Mouse (Mus musculus) liver, embryonic 14.5 days (tissue): ENCODE measurements around the gene Lrp5. TPM values are rescaled to one million over a fixed set of nuclear protein-coding genes. Genes with fewer than 3 reads are reported as not detected.

Source experiments
- ATAC-seq: fragments of 200-750 bp; cut with Nextera tagmentation; 2 replicates; pipeline ENCODE4 v1.8.0; 2017; ENCODE audit warnings: moderate number of reproducible peaks, mild to moderate bottlenecking, moderate library complexity; ENCODE audit not compliant: insufficient read depth
- DNase-seq, 3 experiments: peaks; one replicate each; pipeline ENCODE4 v3.0.0-alpha.2; 2012 to 2013; ENCODE audit warnings: low read depth in 3 of 3, low spot score in 3 of 3
- H3K27ac ChIP-seq: fragments of 300-500 bp; sonication (generic); 2 replicates; pipeline ENCODE4 v1.5.1; 2014; ENCODE audit warnings: moderate library complexity, mild to moderate bottlenecking, control low read depth, inconsistent platforms
- H3K27me3 ChIP-seq: fragments of 300-500 bp; sonication (generic); 2 replicates; pipeline ENCODE4 v1.6.1; 2014; ENCODE audit warnings: mild to moderate bottlenecking, low read length, moderate library complexity; ENCODE audit not compliant: control insufficient read depth, insufficient read depth
- H3K36me3 ChIP-seq: fragments of 300-500 bp; sonication (generic); replicated peaks from 2 replicates; pipeline ENCODE4 v1.6.1; 2014; ENCODE audit warnings: low read depth; ENCODE audit not compliant: control insufficient read depth, insufficient read depth
- H3K4me1 ChIP-seq, 2 experiments: fragments of 200-500 bp in 1 of 2; fragments of 300-500 bp in 1 of 2; sonication (generic) in 1 of 2; replicated peaks; 2 replicates each; pipeline ENCODE4 v1.6.1; 2012 to 2014; ENCODE audit warnings: antibody characterized with exemption in 1 of 2, inconsistent platforms in 1 of 2, low read length in 1 of 2; ENCODE audit not compliant: control insufficient read depth in 2 of 2, insufficient read depth in 2 of 2
- H3K4me2 ChIP-seq: fragments of 300-500 bp; sonication (generic); 2 replicates; pipeline ENCODE4 v1.6.1; 2014; ENCODE audit warnings: low read depth, mild to moderate bottlenecking, control low read depth, moderate library complexity
- H3K4me3 ChIP-seq, 2 experiments: fragments of 200-500 bp in 1 of 2; fragments of 300-500 bp in 1 of 2; sonication (generic) in 1 of 2; 2 replicates each; pipeline ENCODE4 v1.5.1; 2012 to 2014; ENCODE audit warnings: low read depth in 2 of 2, low read length in 2 of 2, mild to moderate bottlenecking in 2 of 2, control low read depth in 1 of 2, inconsistent platforms in 1 of 2, moderate library complexity in 1 of 2; ENCODE audit not compliant: insufficient read depth in 1 of 2
- H3K9ac ChIP-seq: fragments of 300-500 bp; sonication (generic); replicated peaks from 2 replicates; pipeline ENCODE4 v1.6.1; 2014; ENCODE audit warnings: mild to moderate bottlenecking, control low read depth, moderate library complexity
- H3K9me3 ChIP-seq: fragments of 300-500 bp; sonication (generic); 2 replicates; pipeline ENCODE4 v1.6.1; 2016; ENCODE audit warnings: low read length, mixed read lengths; ENCODE audit not compliant: control insufficient read depth
- CTCF ChIP-seq: IDR thresholded peaks from 2 replicates; pipeline ENCODE4 v1.5.1; 2016; ENCODE audit warnings: antibody characterized with exemption, low read depth, control low read depth
- EP300 ChIP-seq: IDR thresholded peaks from 2 replicates; pipeline ENCODE4 v1.6.1; 2016; ENCODE audit warnings: antibody characterized with exemption, low read depth
- WGBS: fragments of 180-500 bp; shearing (Covaris S2); extraction: QIAGEN DNeasy Blood & Tissue Kit; methylation state at CpG from one replicate; pipeline ENCODE4 v1.1.7; 2014; ENCODE audit not compliant: insufficient replicate concordance; 5-methylcytosine and 5-hydroxymethylcytosine counted together
- polyA plus RNA-seq, 2 experiments: library from polyadenylated mRNA; depleted of rRNA in 1 of 2; stranded (reverse) in 1 of 2; unstranded in 1 of 2; fragments of >200 nt; fragmentation: Nextera tagmentation in 1 of 2; extraction: Ambion mirVana in 1 of 2; gene quantifications; 2 replicates each; pipeline versions ENCODE4 v1.2.1 to v1.2.3; 2012 to 2014

Lrp5 gene
- polyA plus RNA-seq, 2 experiments: 2.3 to 6.8 TPM

- ATAC-seq: no peak
- no peaks in the 10 kb centered on the region for H3K27me3 ChIP-seq
- H3K9me3 ChIP-seq: no peaks in the 10 kb centered on the region
- peaks cover 11 to 13% of the 10 kb centered on the region in 2 experiments for H3K4me1 ChIP-seq
- H3K36me3 ChIP-seq: peaks cover 3% of the 10 kb centered on the region; the same call in 1 of the 2 replicates
- no peak overlapping the region for H3K4me3 ChIP-seq
- TF ChIP-seq EP300: no peak
- no peak for TF ChIP-seq CTCF
- no peak overlapping the region for H3K4me2 ChIP-seq
- WGBS: 64% methylated on average over 2 of the region's 2 CpGs
- H3K9ac ChIP-seq: no peak overlapping the region
- H3K27ac ChIP-seq: no peak overlapping the region
- no peak for DNase-seq
Observed at GRCm38 (mm10) chr19:3710436-3710835, 24.1 kb upstream of the Lrp5 start.

GRCm38 (mm10) chr19:3709013-3709787 lies 22.8 kb upstream of the Lrp5 start:
- ATAC-seq: no peak
- Histone ChIP-seq H3K4me3 (peak overlapping the region; percentile 68 to 83), H3K4me1 (peaks cover 11 to 13% of the 10 kb centered on the region in 2 experiments), H3K27me3 (no peaks in the 10 kb centered on the region), H3K4me2 (peak overlapping the region; percentile 83), H3K9me3 (no peaks in the 10 kb centered on the region), H3K9ac (peak overlapping the region; percentile 83), H3K27ac (no peak overlapping the region), H3K36me3 (no peaks in the 10 kb centered on the region)
- 28% methylated on average over 10 of the region's 10 CpGs for WGBS
- TF ChIP-seq CTCF (no peak), EP300 (no peak)
- no peak for DNase-seq

- peak within 1 kb of the TSS; percentile 67 for H3K27ac ChIP-seq
- no peaks in the 10 kb centered on the region for H3K27me3 ChIP-seq
- no peaks in the 10 kb centered on the region for H3K9me3 ChIP-seq
- H3K36me3 ChIP-seq: no peaks in the 10 kb centered on the region
- TF ChIP-seq EP300: no peak
- TF ChIP-seq CTCF: peak; percentile 9; the same call in 1 of the 2 replicates
- WGBS: 1% methylated on average over 61 of the region's 61 CpGs
- H3K4me1 ChIP-seq: peaks cover 11 to 13% of the 10 kb centered on the region in 2 experiments
- DNase-seq: peak; percentile 92 to 93 (median 93)
- H3K9ac ChIP-seq: peak within 1 kb of the TSS; percentile 83
- peak within 1 kb of the TSS; percentile 83 for H3K4me2 ChIP-seq
- peak; percentile 96 for ATAC-seq
- H3K4me3 ChIP-seq: peak within 1 kb of the TSS; percentile 68 to 83
Observed at GRCm38 (mm10) chr19:3708078-3709012, 22.0 kb upstream of the Lrp5 start, which contains the start of gene 1810055G02Rik. TSS of gene 1810055G02Rik (plus strand) at chr19:3708293.

GRCm38 (mm10) chr19:3707553-3707952 lies 21.2 kb upstream of the Lrp5 start:
- H3K4me3 ChIP-seq: peak overlapping the region; percentile 60 to 83
- peak overlapping the region; percentile 7; the same call in 1 of the 2 replicates for H3K27ac ChIP-seq
- H3K27me3 ChIP-seq: no peaks in the 10 kb centered on the region
- H3K9ac ChIP-seq: peak overlapping the region; percentile 83
- no peak for TF ChIP-seq CTCF
- peak overlapping the region; percentile 83 for H3K4me2 ChIP-seq
- ATAC-seq (no peak), DNase-seq (no peak)
- H3K4me1 ChIP-seq: peaks cover 11 to 13% of the 10 kb centered on the region in 2 experiments
- H3K36me3 ChIP-seq: no peaks in the 10 kb centered on the region
- 35% methylated on average over 10 of the region's 10 CpGs for WGBS
- H3K9me3 ChIP-seq: no peaks in the 10 kb centered on the region
